Mouse (Mus musculus) ovary, postnatal 36 days (tissue): Measurements from ENCODE around the gene Olfr598.
"Not testable (repeated sequence)": the region's sequence is repeated elsewhere in the genome, so short reads cannot be mapped to it uniquely, and the experiment has no call there.

Experiments used
- DNase-seq: peaks from one replicate; pipeline ENCODE4 v3.0.0; 2022; ENCODE audit warnings: low spot score, mixed read lengths

Gene Olfr598

GRCm38 (mm10) chr7:103323268-103323667, at the start of gene Olfr598:
TSS of gene Olfr598 (plus strand) at chr7:103323568.
- no peak for DNase-seq

GRCm38 (mm10) chr7:103305348-103305747, 18.0 kb upstream of the Olfr598 start, which contains the start of gene Olfr596:
TSS of gene Olfr596 (plus strand) at chr7:103305648.
- DNase-seq = not testable (repeated sequence)

- not testable (repeated sequence) for DNase-seq
These were observed 7.4 kb upstream of the Olfr598 start, which contains the start of gene Olfr597 for GRCm38 (mm10) chr7:103316015-103316414. TSS of gene Olfr597 (plus strand) at chr7:103316315.

- DNase-seq = no peak
These were observed 12.2 kb downstream of the Olfr598 start, which contains the start of gene Olfr599 for GRCm38 (mm10) chr7:103335617-103336016. TSS of gene Olfr599 (plus strand) at chr7:103335917.

- DNase-seq = no peak
These were observed 26.2 kb downstream of the Olfr598 start, which contains the start of gene Olfr600 for GRCm38 (mm10) chr7:103349569-103349968. TSS of gene Olfr600 (minus strand) at chr7:103349669.

- no peak for DNase-seq
These were observed 39.2 kb downstream of the Olfr598 start, which contains the start of gene Olfr601 for GRCm38 (mm10) chr7:103362555-103362954. TSS of gene Olfr601 (minus strand) at chr7:103362655.
